Mouse (Mus musculus) intestine, postnatal 0 days (tissue): ENCODE results near the gene Atxn7l1. TPM values are rescaled to one million over a fixed set of nuclear protein-coding genes. Genes with fewer than 3 reads are reported as not detected.

ENCODE experiments used
- ATAC-seq: fragments of 200-750 bp; cut with Nextera tagmentation; 2 replicates; pipeline ENCODE4 v1.8.0; 2017; ENCODE audit warnings: mild to moderate bottlenecking, moderate TSS enrichment, moderate library complexity
- H3K27ac ChIP-seq: fragments of 300-500 bp; sonication (generic); 2 replicates; pipeline ENCODE4 v1.5.1; 2014; ENCODE audit warnings: mild to moderate bottlenecking, low read depth, low read length, moderate library complexity
- H3K27me3 ChIP-seq: fragments of 300-500 bp; sonication (generic); replicated peaks from 2 replicates; pipeline ENCODE4 v1.6.1; 2014; ENCODE audit warnings: low read length, mixed read lengths; ENCODE audit not compliant: control insufficient read depth, insufficient read depth
- H3K36me3 ChIP-seq: fragments of 300-500 bp; sonication (generic); 2 replicates; pipeline ENCODE4 v1.6.1; 2014; ENCODE audit warnings: mild to moderate bottlenecking, moderate library complexity; ENCODE audit not compliant: control insufficient read depth, insufficient read depth
- H3K4me1 ChIP-seq: fragments of 300-500 bp; sonication (generic); replicated peaks from 2 replicates; pipeline ENCODE4 v1.6.1; 2014; ENCODE audit warnings: antibody characterized with exemption, low read length, mixed read lengths; ENCODE audit not compliant: control insufficient read depth, insufficient read depth
- H3K4me2 ChIP-seq: fragments of 300-500 bp; sonication (generic); replicated peaks from 2 replicates; pipeline ENCODE4 v1.6.1; 2014; ENCODE audit warnings: low read depth, mild to moderate bottlenecking, moderate library complexity
- H3K4me3 ChIP-seq: fragments of 300-500 bp; sonication (generic); 2 replicates; pipeline ENCODE4 v1.5.1; 2014; ENCODE audit warnings: low read depth, low read length
- H3K9ac ChIP-seq: fragments of 300-500 bp; sonication (generic); 2 replicates; pipeline ENCODE4 v1.6.1; 2014; ENCODE audit warnings: mild to moderate bottlenecking, low read depth, low read length
- H3K9me3 ChIP-seq: fragments of 300-500 bp; sonication (generic); 2 replicates; pipeline ENCODE4 v1.6.1; 2016; ENCODE audit warnings: mixed run types; ENCODE audit not compliant: control insufficient read depth
- CTCF ChIP-seq: sonication (generic); IDR thresholded peaks from 2 replicates; pipeline ENCODE4 v1.5.1; 2016; ENCODE audit warnings: low read depth, mild to moderate bottlenecking, control low read depth, antibody characterized with exemption, moderate library complexity
- WGBS: fragments of 180-500 bp; shearing (Covaris S2); extraction: QIAGEN DNeasy Blood & Tissue Kit; methylation state at CpG from one replicate; pipeline ENCODE4 v1.1.7; 2014; 5-methylcytosine and 5-hydroxymethylcytosine counted together
- polyA plus RNA-seq: library from polyadenylated mRNA; unstranded; fragments of >200 nt; fragmentation: Nextera tagmentation; extraction: Ambion mirVana; gene quantifications from 2 replicates; pipeline ENCODE4 v1.2.1, GENCODE M21; 2015

The Atxn7l1 gene
- polyA plus RNA-seq, 1 experiment from 2014 or later, result 8.2 TPM

GRCm38 (mm10) chr12:33237108-33237507, 89.6 kb downstream of the Atxn7l1 start:
- Histone ChIP-seq H3K4me3 (no peak overlapping the region), H3K4me1 (no peaks in the 10 kb centered on the region), H3K4me2 (no peak overlapping the region), H3K36me3 (no peaks in the 10 kb centered on the region), H3K27me3 (no peaks in the 10 kb centered on the region), H3K27ac (no peak overlapping the region), H3K9ac (no peak overlapping the region), H3K9me3 (no peaks in the 10 kb centered on the region)
- 85% methylated on average over 5 of the region's 5 CpGs for WGBS
- no peak for TF ChIP-seq CTCF
- ATAC-seq, result no peak

GRCm38 (mm10) chr12:33242679-33243078, 95.2 kb downstream of the Atxn7l1 start:
- Histone ChIP-seq H3K9me3 (no peaks in the 10 kb centered on the region), H3K27ac (no peak overlapping the region), H3K4me1 (no peaks in the 10 kb centered on the region), H3K9ac (no peak overlapping the region), H3K4me2 (no peak overlapping the region), H3K27me3 (no peaks in the 10 kb centered on the region), H3K4me3 (no peak overlapping the region), H3K36me3 (no peaks in the 10 kb centered on the region)
- WGBS, result 90% methylated on average over 8 of the region's 8 CpGs
- TF ChIP-seq CTCF, result no peak
- ATAC-seq, result no peak

- Histone ChIP-seq H3K9me3 (no peaks in the 10 kb centered on the region), H3K4me1 (no peaks in the 10 kb centered on the region), H3K36me3 (no peaks in the 10 kb centered on the region; the same call in 1 of the 2 replicates), H3K27ac (no peak overlapping the region), H3K4me2 (no peak overlapping the region), H3K4me3 (no peak overlapping the region), H3K9ac (no peak overlapping the region), H3K27me3 (no peaks in the 10 kb centered on the region)
- WGBS, result 64% methylated on average over 15 of the region's 15 CpGs
- no peak for TF ChIP-seq CTCF
- ATAC-seq, result no peak
Observed at GRCm38 (mm10) chr12:33244132-33244875, 96.8 kb downstream of the Atxn7l1 start.

GRCm38 (mm10) chr12:33245455-33245854, 98.0 kb downstream of the Atxn7l1 start:
- Histone ChIP-seq H3K4me2 (no peak overlapping the region), H3K4me3 (no peak overlapping the region), H3K9ac (no peak overlapping the region), H3K27me3 (no peaks in the 10 kb centered on the region), H3K36me3 (peaks cover 11% of the 10 kb centered on the region; the same call in 1 of the 2 replicates), H3K27ac (no peak overlapping the region), H3K9me3 (no peaks in the 10 kb centered on the region), H3K4me1 (no peaks in the 10 kb centered on the region)
- TF ChIP-seq CTCF, result no peak
- WGBS, result 59% methylated on average over 4 of the region's 4 CpGs
- ATAC-seq, result no peak

- no peaks in the 10 kb centered on the region for H3K27me3 ChIP-seq
- no peaks in the 10 kb centered on the region for H3K9me3 ChIP-seq
- WGBS, result 79% methylated on average over 8 of the region's 8 CpGs
- H3K4me3 ChIP-seq, result no peak overlapping the region
- H3K9ac ChIP-seq, result no peak overlapping the region
- no peak for ATAC-seq
- no peak for TF ChIP-seq CTCF
- no peaks in the 10 kb centered on the region for H3K4me1 ChIP-seq
- H3K27ac ChIP-seq, result no peak overlapping the region
- peaks cover 12% of the 10 kb centered on the region; the same call in 1 of the 2 replicates for H3K36me3 ChIP-seq
- no peak overlapping the region for H3K4me2 ChIP-seq
Observed at GRCm38 (mm10) chr12:33246878-33247277, 99.4 kb downstream of the Atxn7l1 start.

- H3K36me3 ChIP-seq, result peaks cover 12% of the 10 kb centered on the region; the same call in 1 of the 2 replicates
- H3K27me3 ChIP-seq, result no peaks in the 10 kb centered on the region
- ATAC-seq, result no peak
- H3K9me3 ChIP-seq, result no peaks in the 10 kb centered on the region
- H3K4me2 ChIP-seq, result no peak overlapping the region
- 95% methylated on average over 5 of the region's 6 CpGs for WGBS
- no peak overlapping the region for H3K4me3 ChIP-seq
- no peak overlapping the region for H3K27ac ChIP-seq
- no peak for TF ChIP-seq CTCF
- no peak overlapping the region for H3K9ac ChIP-seq
- H3K4me1 ChIP-seq, result no peaks in the 10 kb centered on the region
Observed at GRCm38 (mm10) chr12:33250197-33250596, 102.7 kb downstream of the Atxn7l1 start.
